Mouse (Mus musculus) erythroblast, embryonic 14.5 days (primary cell): ENCODE measurements around the gene Sh3rf1.

Experiments
- GATA1 ChIP-seq: IDR thresholded peaks from 2 replicates; pipeline ENCODE4 v1.6.1; 2012; ENCODE audit warnings: low read length, inconsistent platforms, mixed read lengths
- TAL1 ChIP-seq: IDR thresholded peaks from 3 replicates; pipeline ENCODE4 v1.6.1; 2012; ENCODE audit warnings: low read length, inconsistent platforms, mixed read lengths

- TF ChIP-seq TAL1 (no peak), GATA1 (no peak)
Observed at GRCm38 (mm10) chr8:61279030-61279429, 55.4 kb downstream of the Sh3rf1 start.
